Mouse (Mus musculus) activated CD4-positive, CD25-positive, alpha-beta regulatory T cell, adult 9 weeks (primary cell): ENCODE data around the gene Atp6ap1. TPM values are rescaled to one million over a fixed set of nuclear protein-coding genes. Genes with fewer than 3 reads are reported as not detected.

Experiments used
- polyA plus RNA-seq: library from polyadenylated mRNA; unstranded; fragments of 100-300 nt; shearing (Covaris generic); gene quantifications from one replicate; pipeline ENCODE4 v1.2.1, GENCODE M21; 2017

The Atp6ap1 gene
- 177 TPM for polyA plus RNA-seq

DNA sequence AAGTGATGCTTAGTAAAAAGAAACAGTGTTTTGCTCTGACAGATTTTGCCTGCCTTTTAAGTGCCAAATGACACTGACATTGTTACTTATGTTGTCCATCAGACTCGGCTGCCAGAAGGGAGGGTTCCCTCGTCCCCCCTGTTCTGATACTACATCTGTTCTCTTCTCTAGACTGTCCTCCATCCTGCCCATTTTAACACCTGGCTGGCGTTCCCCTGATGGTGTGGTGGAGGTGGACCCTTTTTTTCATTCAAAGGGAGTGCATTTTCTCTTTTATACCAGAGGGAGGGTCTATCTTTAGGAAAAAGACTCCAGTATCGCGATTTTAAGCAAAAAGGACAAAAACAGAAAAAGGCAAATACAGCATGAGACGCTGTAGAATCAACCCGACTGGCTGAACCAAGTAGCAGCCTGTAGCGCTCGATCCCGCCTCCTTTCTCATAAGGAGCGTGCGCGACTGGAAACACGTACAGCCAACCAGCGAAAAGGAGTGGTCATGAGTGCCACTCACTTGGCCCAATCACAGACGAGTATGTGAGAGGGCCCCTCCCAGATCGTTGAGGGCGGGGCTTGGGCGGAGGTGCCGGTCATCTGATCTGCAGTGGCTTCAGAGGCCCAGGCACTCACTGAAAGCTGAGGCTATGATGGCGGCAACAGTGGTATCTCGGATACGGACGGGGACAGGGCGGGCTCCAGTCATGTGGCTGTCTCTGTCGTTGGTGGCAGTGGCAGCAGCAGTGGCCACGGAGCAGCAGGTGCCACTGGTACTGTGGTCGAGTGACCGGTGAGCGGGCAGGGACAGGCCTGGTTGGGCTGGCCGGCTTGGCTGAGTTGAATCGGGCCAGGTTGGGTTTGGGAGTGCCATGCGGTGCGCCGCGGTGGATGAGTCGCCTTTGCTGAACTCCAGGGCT, at the start of gene Atp6ap1:
Gene Atp6ap1 (plus strand): TSS at position 560 of the 911 bp plus-strand sequence.

DNA sequence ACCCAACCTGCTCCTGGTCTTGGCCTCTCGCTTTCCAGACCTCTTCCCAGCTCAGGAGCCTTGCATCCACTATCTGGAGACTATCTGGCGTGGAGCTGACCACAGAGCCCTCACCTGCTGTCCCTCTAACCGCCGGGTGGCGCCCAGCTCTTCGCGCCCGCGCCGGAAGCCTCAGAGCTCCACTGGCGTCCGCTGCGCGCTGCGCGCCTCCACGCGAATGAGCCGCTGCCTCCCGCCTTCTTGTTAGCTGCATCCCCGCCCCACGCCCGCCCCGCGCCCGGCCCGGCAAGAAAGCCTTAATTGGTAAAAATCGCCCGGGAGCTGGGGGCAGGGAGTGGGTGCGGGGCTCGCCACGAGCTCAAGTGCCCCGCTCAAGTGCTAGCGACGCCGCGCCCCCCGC, 47.3 kb upstream of the Atp6ap1 start, which contains the start of gene Flna:
Gene Flna (minus strand): TSS at position 206 of the 400 bp plus-strand sequence.

DNA sequence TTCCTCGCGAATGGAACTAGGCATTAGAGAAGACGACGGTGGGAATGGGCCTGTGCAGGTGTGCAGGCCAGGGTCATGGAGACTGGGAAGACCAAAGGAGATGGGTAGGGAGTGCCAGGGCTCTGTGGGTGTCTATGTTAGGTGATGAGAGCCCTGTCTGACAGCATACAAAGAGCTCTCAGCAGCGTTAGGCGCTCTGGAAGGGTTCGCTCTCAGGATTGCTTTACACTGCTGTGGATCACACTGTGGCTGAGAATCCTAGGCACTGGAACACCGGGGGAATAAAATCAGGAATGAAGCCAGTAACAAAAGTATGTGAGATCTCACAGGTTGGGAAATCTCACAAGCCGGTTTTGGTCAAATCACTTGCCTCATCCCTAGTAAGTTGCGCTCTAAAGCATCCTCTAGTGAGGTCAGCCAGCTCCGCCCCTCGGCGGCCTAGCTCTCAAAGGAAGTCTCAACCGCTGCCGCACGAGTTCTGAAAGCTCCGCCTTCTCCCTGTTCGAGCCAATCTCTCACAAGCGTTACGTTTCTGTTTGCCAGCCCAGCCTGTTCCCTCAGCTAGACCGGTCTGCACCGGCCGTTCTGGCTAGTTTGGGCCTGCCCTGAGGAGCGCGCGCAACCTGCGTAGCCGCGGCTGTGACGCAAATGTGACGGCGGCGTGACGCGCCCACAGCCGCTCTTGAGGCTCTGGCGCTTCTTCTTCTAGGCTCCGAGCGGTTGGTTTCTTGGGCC, 42.6 kb upstream of the Atp6ap1 start, which contains the start of gene Emd:
Gene Emd (plus strand): TSS at position 535 of the 735 bp plus-strand sequence.

DNA sequence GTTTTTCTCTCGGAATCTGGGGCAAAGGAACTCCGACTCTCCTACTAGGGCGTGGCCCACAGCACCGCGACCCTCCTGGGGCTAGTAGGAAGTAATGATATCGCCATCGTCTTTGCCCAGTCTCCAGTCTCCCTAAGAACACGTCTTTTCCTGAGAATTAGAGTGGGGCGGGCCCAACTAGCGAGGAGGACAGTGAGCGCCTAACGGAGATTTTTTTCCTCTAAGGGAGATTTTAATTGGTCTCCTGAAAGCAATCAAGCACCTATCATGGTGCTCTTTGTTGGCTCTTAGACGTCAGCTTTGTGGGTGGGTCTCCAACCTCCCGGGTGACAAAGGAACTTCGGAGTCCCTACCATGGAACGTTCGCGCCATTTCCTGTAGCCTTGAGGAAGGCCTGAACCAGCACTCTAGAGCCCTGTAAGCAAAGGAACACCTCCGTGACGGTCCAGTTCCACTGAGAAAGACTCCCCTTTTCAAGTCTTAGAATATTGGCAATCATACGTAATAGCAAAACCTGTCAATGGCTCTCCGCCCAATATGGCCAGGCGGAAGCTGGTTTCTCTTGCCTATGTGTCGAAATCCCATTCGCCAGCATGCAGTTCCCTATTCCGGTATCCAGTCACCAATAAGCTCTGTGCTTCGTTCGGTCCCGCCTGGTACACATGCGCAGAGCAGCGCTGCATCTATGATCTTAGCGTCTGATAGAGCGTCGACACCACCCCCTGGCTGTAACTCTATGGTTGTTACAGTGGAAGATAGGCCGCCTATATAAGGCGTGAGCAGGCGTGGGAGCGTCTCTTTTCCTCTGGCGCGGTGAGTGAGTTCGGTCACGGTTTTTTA, 26.6 kb upstream of the Atp6ap1 start, which contains the start of gene Rpl10:
Gene Rpl10 (plus strand): TSS at position 751 of the 840 bp plus-strand sequence.

DNA sequence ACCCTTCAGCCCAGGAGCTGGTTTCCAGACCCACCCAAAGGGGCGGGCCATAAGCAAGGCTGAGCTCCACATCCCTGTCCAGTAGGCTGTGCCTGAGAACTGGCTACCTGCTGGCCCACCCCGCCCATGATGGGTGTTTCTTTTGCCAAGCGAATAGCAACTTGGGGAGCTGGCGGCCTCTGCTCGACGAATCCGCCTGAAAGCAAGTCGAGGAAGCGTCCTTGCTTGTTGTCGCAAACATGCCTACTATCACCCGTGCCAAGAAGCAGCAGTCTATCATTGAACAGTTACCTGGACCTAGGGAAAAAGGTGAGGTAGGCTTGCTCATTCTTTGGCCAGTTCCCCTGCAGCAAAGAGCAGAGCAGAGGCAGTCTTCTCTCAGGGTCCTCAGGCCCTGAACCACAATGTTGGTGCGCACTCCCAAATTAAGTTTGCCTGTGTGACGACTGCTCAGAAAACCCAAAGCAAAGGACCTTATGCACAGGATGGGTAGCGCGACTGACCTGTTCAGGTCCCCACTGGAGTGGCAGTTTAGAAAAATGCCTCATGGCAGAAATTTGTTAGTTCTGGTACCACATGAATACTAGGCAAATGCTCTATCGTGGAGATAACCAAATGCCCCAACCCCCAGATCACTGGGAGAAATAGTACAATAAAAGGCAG, 15.0 kb upstream of the Atp6ap1 start, which contains the start of the genes Taz and Dnase1l1:
Gene Taz (plus strand): TSS at position 181 of the 663 bp plus-strand sequence.
Gene Dnase1l1 (minus strand): TSS at position 606 of the 663 bp plus-strand sequence.

DNA sequence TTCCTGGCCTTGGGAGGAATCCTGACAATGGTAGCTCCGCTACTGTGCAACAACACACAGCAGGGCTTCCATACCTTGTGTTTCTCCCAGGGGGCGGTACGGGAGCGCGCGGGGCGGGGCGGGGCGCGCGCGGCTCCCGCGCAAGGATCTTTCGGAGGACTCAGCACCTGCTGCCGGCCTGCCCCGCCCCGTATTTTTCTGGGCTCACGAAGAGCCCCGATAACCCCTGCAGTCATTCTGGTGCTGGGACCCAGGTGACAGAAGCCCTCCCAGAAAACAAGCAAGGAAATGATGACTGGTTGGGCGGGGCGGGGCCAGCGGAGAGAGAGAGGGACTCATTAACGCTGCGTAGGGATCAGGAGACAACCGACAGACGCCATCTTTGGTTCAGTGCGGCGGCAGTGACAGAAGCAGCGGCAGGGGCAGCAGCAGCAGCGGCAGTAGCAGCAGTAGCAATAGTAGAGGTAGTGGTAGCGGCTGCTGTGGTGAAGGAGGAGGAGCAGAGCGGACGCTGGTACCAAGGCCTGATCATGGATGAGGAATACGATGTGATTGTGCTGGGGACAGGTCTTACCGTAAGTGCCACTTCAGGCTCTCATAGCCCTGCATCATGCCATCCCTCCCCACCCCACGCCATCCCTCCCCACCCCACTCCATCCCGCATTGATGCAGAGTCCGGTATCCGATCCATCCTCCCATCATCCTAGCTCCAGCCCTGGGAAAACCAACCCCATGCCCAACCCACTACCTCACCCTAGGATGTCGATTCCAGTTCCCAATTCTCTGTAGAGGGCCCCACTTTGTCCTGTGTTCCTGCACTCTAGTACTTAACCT, 8.2 kb downstream of the Atp6ap1 start, which contains the start of gene Gdi1:
Gene Gdi1 (plus strand): TSS at position 132 of the 834 bp plus-strand sequence.

DNA sequence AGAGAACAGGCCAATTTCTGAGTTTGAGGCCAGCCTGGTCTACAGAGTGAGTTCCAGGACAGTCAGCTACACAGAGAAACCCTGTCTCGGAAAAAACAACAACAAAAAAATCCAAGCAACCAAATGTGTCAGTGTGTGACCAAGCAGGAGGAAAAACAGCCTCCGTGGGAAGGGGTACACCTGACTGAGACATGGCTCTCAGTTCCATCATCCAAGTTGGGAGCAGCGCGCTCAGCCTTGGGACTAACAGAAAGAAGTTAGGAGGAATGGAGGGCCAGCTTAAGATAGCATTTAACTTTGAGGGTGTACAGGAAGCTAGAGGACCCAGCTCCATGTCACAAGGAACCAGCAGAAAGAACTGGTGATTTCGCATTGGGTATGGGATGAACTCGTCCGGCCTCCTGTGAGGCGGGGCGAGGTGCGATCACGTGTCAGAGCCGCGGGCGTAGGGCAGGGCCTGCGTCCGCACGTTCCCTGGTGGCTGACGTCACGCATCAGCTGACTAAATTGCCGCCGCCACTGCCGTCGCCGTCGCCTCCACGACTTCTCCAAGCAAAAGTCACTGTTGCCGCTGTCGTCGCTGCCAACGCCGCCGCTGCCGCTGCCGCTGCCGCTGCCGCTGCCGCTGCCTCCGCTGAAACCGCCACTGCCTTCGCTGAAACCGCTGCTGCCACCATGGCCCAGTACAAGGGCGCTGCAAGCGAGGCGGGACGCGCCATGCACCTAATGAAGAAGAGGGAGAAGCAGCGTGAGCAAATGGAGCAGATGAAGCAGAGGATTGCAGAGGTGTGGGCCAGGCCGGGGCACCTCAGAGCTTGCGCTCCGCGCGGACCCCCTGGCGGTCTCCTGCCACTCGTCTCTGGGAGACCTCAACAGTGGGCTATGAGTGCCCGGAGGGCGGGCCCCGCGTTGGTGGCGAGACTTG, 15.9 kb downstream of the Atp6ap1 start, which contains the start of gene Fam50a:
Gene Fam50a (plus strand): TSS at position 494 of the 925 bp plus-strand sequence.

DNA sequence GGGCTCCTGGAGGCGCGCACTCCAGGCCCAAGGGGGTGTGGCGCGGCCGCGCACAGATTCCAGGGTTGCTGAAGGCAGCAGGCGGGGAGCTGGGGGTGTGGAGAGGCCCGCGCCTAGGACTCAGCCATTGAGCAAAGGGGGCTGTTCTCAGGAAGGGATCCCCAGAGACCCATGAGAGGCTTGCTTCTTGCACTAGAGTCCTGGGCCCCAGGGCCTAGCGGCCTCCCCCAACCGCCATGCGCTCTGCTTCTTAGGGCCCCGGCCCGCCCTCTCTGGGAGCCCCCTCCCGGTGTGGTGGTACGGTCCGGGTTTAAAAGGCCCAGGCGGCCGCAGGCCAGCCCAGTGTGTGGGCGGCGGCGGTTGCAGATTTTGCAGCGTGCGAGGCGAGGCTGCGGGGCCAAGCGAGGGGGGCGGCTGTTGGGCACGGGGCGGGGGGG, 31.8 kb downstream of the Atp6ap1 start, which contains the start of gene Plxna3:
Gene Plxna3 (plus strand): TSS at position 342 of the 437 bp plus-strand sequence.

DNA sequence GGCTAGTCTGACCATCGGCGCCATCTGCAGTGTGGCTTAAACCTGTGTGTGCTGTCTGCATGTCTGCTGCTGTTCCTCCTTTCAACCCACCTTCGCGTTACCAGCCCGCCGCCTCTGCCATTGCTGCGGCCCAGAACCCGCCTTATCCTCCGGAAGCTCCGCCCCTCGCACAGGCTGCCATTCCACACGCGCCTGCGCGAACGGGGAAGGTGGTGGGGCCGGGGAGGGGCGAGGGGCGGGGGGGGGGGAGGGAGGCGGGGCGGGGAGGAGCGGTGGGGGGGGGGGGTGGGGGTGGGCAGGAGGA, 56.5 kb downstream of the Atp6ap1 start, which contains the start of gene Lage3:
Gene Lage3 (minus strand): TSS at position 152 of the 304 bp plus-strand sequence.

Other genes starting within 250 kb of the Atp6ap1 start
- not detected for gene Opn1mw, start 169.6 kb upstream of the Atp6ap1 start, polyA plus RNA-seq
- 39.4 TPM for gene Mecp2, start 161.7 kb upstream of the Atp6ap1 start, polyA plus RNA-seq
- gene Tex28, start 129.3 kb upstream of the Atp6ap1 start, polyA plus RNA-seq: not detected
- 1.7 TPM for gene Tktl1, start 119.8 kb upstream of the Atp6ap1 start, polyA plus RNA-seq
- 396 TPM for gene Flna, start 47.3 kb upstream of the Atp6ap1 start, polyA plus RNA-seq
- 67.6 TPM for gene Emd, start 42.4 kb upstream of the Atp6ap1 start, polyA plus RNA-seq
- gene Rpl10, start 26.3 kb upstream of the Atp6ap1 start, polyA plus RNA-seq: 80.4 TPM
- gene Taz, start 15.2 kb upstream of the Atp6ap1 start, polyA plus RNA-seq: 138 TPM
- 26.5 TPM for gene Dnase1l1, start 14.8 kb upstream of the Atp6ap1 start, polyA plus RNA-seq
- 297 TPM for gene Gdi1, start 7.9 kb downstream of the Atp6ap1 start, polyA plus RNA-seq
- gene Fam50a, start 15.9 kb downstream of the Atp6ap1 start, polyA plus RNA-seq: 47.3 TPM
- gene Plxna3, start 32.0 kb downstream of the Atp6ap1 start, polyA plus RNA-seq: 6.3 TPM
- gene Lage3, start 56.5 kb downstream of the Atp6ap1 start, polyA plus RNA-seq: 53.3 TPM
- gene Ubl4a, start 76.1 kb downstream of the Atp6ap1 start, polyA plus RNA-seq: 68.2 TPM
- 43.9 TPM for gene Slc10a3, start 76.3 kb downstream of the Atp6ap1 start, polyA plus RNA-seq
- gene Fam3a, start 96.2 kb downstream of the Atp6ap1 start, polyA plus RNA-seq: 43.8 TPM
- gene Ikbkg, start 96.2 kb downstream of the Atp6ap1 start, polyA plus RNA-seq: 61.0 TPM
- gene G6pdx, start 132.1 kb downstream of the Atp6ap1 start, polyA plus RNA-seq: 64.7 TPM
- not detected for gene Gm6880, start 184.3 kb downstream of the Atp6ap1 start, polyA plus RNA-seq